Mouse (Mus musculus): ENCODE measurements at regions not wholly inside any gene's neighbourhood (a gene's known extent, or its start where the extent isn't known, plus 50 kb on each side); places are given as distances from the start of the nearest gene placed in this dataset.
A peak's percentile ranks its signal among the peaks of the same experiment; 100 is the strongest.

- Histone ChIP-seq H3K4me1 (ENCODE audit: control insufficient read depth, insufficient read depth, low read length) (no peaks in the 10 kb centered on the region), H3K9ac (ENCODE audit: low read length) (no peak overlapping the region), H3K27ac (ENCODE audit: low read length) (no peak overlapping the region), H3K27me3 (ENCODE audit: control insufficient read depth, insufficient read depth, low read length) (no peaks in the 10 kb centered on the region), H3K36me3 (ENCODE audit: control insufficient read depth, insufficient read depth, low read length) (no peaks in the 10 kb centered on the region), H3K4me2 (ENCODE audit: low read depth, low read length) (no peak overlapping the region), H3K4me3 (replicated peaks; ENCODE audit: low read length) (no peak overlapping the region), H3K9me3 (replicated peaks; ENCODE audit: control insufficient read depth, low read length) (no peaks in the 10 kb centered on the region)
- ATAC-seq (ENCODE audit: insufficient read depth, low FRiP score) = no peak
- 61% methylated on average over 5 of the region's 5 CpGs for WGBS
These were observed 609.4 kb downstream of the Kctd12 start for GRCm38 (mm10) chr14:102372994-102373567.

- Histone ChIP-seq H3K4me3 (replicated peaks; ENCODE audit: low read length) (no peak overlapping the region), H3K4me1 (ENCODE audit: control insufficient read depth, insufficient read depth, low read length) (no peaks in the 10 kb centered on the region), H3K27ac (ENCODE audit: low read length) (no peak overlapping the region), H3K9ac (ENCODE audit: low read length) (no peak overlapping the region), H3K27me3 (ENCODE audit: control insufficient read depth, insufficient read depth, low read length) (no peaks in the 10 kb centered on the region), H3K4me2 (ENCODE audit: low read depth, low read length) (no peak overlapping the region), H3K9me3 (replicated peaks; ENCODE audit: control insufficient read depth, low read length) (no peaks in the 10 kb centered on the region), H3K36me3 (ENCODE audit: control insufficient read depth, insufficient read depth, low read length) (no peaks in the 10 kb centered on the region)
- ATAC-seq (ENCODE audit: insufficient read depth, low FRiP score) = no peak
- WGBS = 79% methylated on average over 2 of the region's 2 CpGs
These were observed 620.8 kb downstream of the Kctd12 start for GRCm38 (mm10) chr14:102361589-102361988.

- Histone ChIP-seq H3K27ac (ENCODE audit: low read length) (no peak overlapping the region), H3K36me3 (ENCODE audit: control insufficient read depth, insufficient read depth, low read length) (no peaks in the 10 kb centered on the region), H3K4me3 (replicated peaks; ENCODE audit: low read length) (no peak overlapping the region), H3K9ac (ENCODE audit: low read length) (no peak overlapping the region), H3K4me1 (ENCODE audit: control insufficient read depth, insufficient read depth, low read length) (no peaks in the 10 kb centered on the region), H3K9me3 (replicated peaks; ENCODE audit: control insufficient read depth, low read length) (no peaks in the 10 kb centered on the region), H3K27me3 (ENCODE audit: control insufficient read depth, insufficient read depth, low read length) (no peaks in the 10 kb centered on the region), H3K4me2 (ENCODE audit: low read depth, low read length) (no peak overlapping the region)
- ATAC-seq (ENCODE audit: insufficient read depth, low FRiP score) = no peak
These were observed 599.7 kb downstream of the Lmo7 start for GRCm38 (mm10) chr14:102329409-102329808.

- no peak overlapping the region for H3K27ac ChIP-seq (ENCODE audit: low read length)
- ATAC-seq (ENCODE audit: insufficient read depth, low FRiP score) = peak; percentile 88
- H3K4me3 ChIP-seq (replicated peaks; ENCODE audit: low read length) = no peak overlapping the region
- H3K9ac ChIP-seq (ENCODE audit: low read length) = no peak overlapping the region
- no peaks in the 10 kb centered on the region for H3K36me3 ChIP-seq (ENCODE audit: control insufficient read depth, insufficient read depth, low read length)
- no peaks in the 10 kb centered on the region for H3K9me3 ChIP-seq (replicated peaks; ENCODE audit: control insufficient read depth, low read length)
- no peaks in the 10 kb centered on the region for H3K4me1 ChIP-seq (ENCODE audit: control insufficient read depth, insufficient read depth, low read length)
- 39% methylated on average over 6 of the region's 6 CpGs for WGBS
- no peaks in the 10 kb centered on the region for H3K27me3 ChIP-seq (ENCODE audit: control insufficient read depth, insufficient read depth, low read length)
- no peak overlapping the region for H3K4me2 ChIP-seq (ENCODE audit: low read depth, low read length)
These were observed 576.6 kb downstream of the Lmo7 start for GRCm38 (mm10) chr14:102306332-102306731.

- H3K4me2 ChIP-seq (ENCODE audit: low read depth, low read length) = no peak overlapping the region
- no peaks in the 10 kb centered on the region for H3K9me3 ChIP-seq (replicated peaks; ENCODE audit: control insufficient read depth, low read length)
- H3K4me3 ChIP-seq (replicated peaks; ENCODE audit: low read length) = no peak overlapping the region
- no peaks in the 10 kb centered on the region for H3K36me3 ChIP-seq (ENCODE audit: control insufficient read depth, insufficient read depth, low read length)
- no peak for ATAC-seq (ENCODE audit: insufficient read depth, low FRiP score)
- H3K9ac ChIP-seq (ENCODE audit: low read length) = no peak overlapping the region
- no peaks in the 10 kb centered on the region for H3K27me3 ChIP-seq (ENCODE audit: control insufficient read depth, insufficient read depth, low read length)
- WGBS = 72% methylated on average over 2 of the region's 2 CpGs
- H3K27ac ChIP-seq (ENCODE audit: low read length) = no peak overlapping the region
- no peaks in the 10 kb centered on the region for H3K4me1 ChIP-seq (ENCODE audit: control insufficient read depth, insufficient read depth, low read length)
These were observed 573.1 kb downstream of the Lmo7 start for GRCm38 (mm10) chr14:102302826-102303225.

GRCm38 (mm10) chr14:102300251-102300650 is 570.5 kb downstream of the Lmo7 start:
- H3K4me2 ChIP-seq (ENCODE audit: low read depth, low read length) = no peak overlapping the region
- 89% methylated on average over 6 of the region's 6 CpGs for WGBS
- H3K4me1 ChIP-seq (ENCODE audit: control insufficient read depth, insufficient read depth, low read length) = no peaks in the 10 kb centered on the region
- no peaks in the 10 kb centered on the region for H3K36me3 ChIP-seq (ENCODE audit: control insufficient read depth, insufficient read depth, low read length)
- H3K27ac ChIP-seq (ENCODE audit: low read length) = no peak overlapping the region
- ATAC-seq (ENCODE audit: insufficient read depth, low FRiP score) = no peak
- H3K9me3 ChIP-seq (replicated peaks; ENCODE audit: control insufficient read depth, low read length) = no peaks in the 10 kb centered on the region
- H3K9ac ChIP-seq (ENCODE audit: low read length) = no peak overlapping the region
- H3K4me3 ChIP-seq (replicated peaks; ENCODE audit: low read length) = no peak overlapping the region
- no peaks in the 10 kb centered on the region for H3K27me3 ChIP-seq (ENCODE audit: control insufficient read depth, insufficient read depth, low read length)

- no peak overlapping the region for H3K9ac ChIP-seq (ENCODE audit: low read length)
- H3K27ac ChIP-seq (ENCODE audit: low read length) = no peak overlapping the region
- no peak for ATAC-seq (ENCODE audit: insufficient read depth, low FRiP score)
These were observed 561.6 kb downstream of the Lmo7 start for GRCm38 (mm10) chr14:102291361-102291760.

GRCm38 (mm10) chr14:102250076-102250475 is 520.3 kb downstream of the Lmo7 start:
- H3K27ac ChIP-seq (ENCODE audit: low read length) = no peak overlapping the region
- H3K36me3 ChIP-seq (ENCODE audit: control insufficient read depth, insufficient read depth, low read length) = no peaks in the 10 kb centered on the region
- ATAC-seq (ENCODE audit: insufficient read depth, low FRiP score) = no peak
- WGBS = 81% methylated on average over 5 of the region's 5 CpGs
- H3K4me2 ChIP-seq (ENCODE audit: low read depth, low read length) = no peak overlapping the region
- no peak overlapping the region for H3K9ac ChIP-seq (ENCODE audit: low read length)
- H3K4me1 ChIP-seq (ENCODE audit: control insufficient read depth, insufficient read depth, low read length) = no peaks in the 10 kb centered on the region
- H3K9me3 ChIP-seq (replicated peaks; ENCODE audit: control insufficient read depth, low read length) = no peaks in the 10 kb centered on the region
- H3K27me3 ChIP-seq (ENCODE audit: control insufficient read depth, insufficient read depth, low read length) = no peaks in the 10 kb centered on the region
- H3K4me3 ChIP-seq (replicated peaks; ENCODE audit: low read length) = no peak overlapping the region

More at GRCm38 (mm10) chr14:102291361-102291760, 561.6 kb downstream of the Lmo7 start:
- no peak overlapping the region for H3K4me3 ChIP-seq (replicated peaks; ENCODE audit: low read length)
- H3K36me3 ChIP-seq (ENCODE audit: control insufficient read depth, insufficient read depth, low read length) = no peaks in the 10 kb centered on the region
- no peaks in the 10 kb centered on the region for H3K27me3 ChIP-seq (ENCODE audit: control insufficient read depth, insufficient read depth, low read length)
- WGBS = 75% methylated on average over 1 of the region's 1 CpGs
- no peaks in the 10 kb centered on the region for H3K9me3 ChIP-seq (replicated peaks; ENCODE audit: control insufficient read depth, low read length)
- no peak overlapping the region for H3K4me2 ChIP-seq (ENCODE audit: low read depth, low read length)
- H3K4me1 ChIP-seq (ENCODE audit: control insufficient read depth, insufficient read depth, low read length) = no peaks in the 10 kb centered on the region

GRCm38 (mm10) chr14:102248581-102248980 is 518.8 kb downstream of the Lmo7 start:
- Histone ChIP-seq H3K9ac (ENCODE audit: low read length) (no peak overlapping the region), H3K27ac (ENCODE audit: low read length) (no peak overlapping the region), H3K4me2 (ENCODE audit: low read depth, low read length) (no peak overlapping the region), H3K4me3 (replicated peaks; ENCODE audit: low read length) (no peak overlapping the region), H3K36me3 (ENCODE audit: control insufficient read depth, insufficient read depth, low read length) (no peaks in the 10 kb centered on the region), H3K9me3 (replicated peaks; ENCODE audit: control insufficient read depth, low read length) (no peaks in the 10 kb centered on the region), H3K4me1 (ENCODE audit: control insufficient read depth, insufficient read depth, low read length) (no peaks in the 10 kb centered on the region), H3K27me3 (ENCODE audit: control insufficient read depth, insufficient read depth, low read length) (no peaks in the 10 kb centered on the region)
- 72% methylated on average over 2 of the region's 2 CpGs for WGBS
- ATAC-seq (ENCODE audit: insufficient read depth, low FRiP score) = no peak

- Histone ChIP-seq H3K27ac (ENCODE audit: low read length) (no peak overlapping the region), H3K4me2 (ENCODE audit: low read depth, low read length) (no peak overlapping the region), H3K4me1 (ENCODE audit: control insufficient read depth, insufficient read depth, low read length) (no peaks in the 10 kb centered on the region), H3K9me3 (replicated peaks; ENCODE audit: control insufficient read depth, low read length) (no peaks in the 10 kb centered on the region), H3K4me3 (replicated peaks; ENCODE audit: low read length) (no peak overlapping the region), H3K27me3 (ENCODE audit: control insufficient read depth, insufficient read depth, low read length) (no peaks in the 10 kb centered on the region), H3K9ac (ENCODE audit: low read length) (no peak overlapping the region), H3K36me3 (ENCODE audit: control insufficient read depth, insufficient read depth, low read length) (no peaks in the 10 kb centered on the region)
- 82% methylated on average over 5 of the region's 5 CpGs for WGBS
- no peak for ATAC-seq (ENCODE audit: insufficient read depth, low FRiP score)
These were observed 518.3 kb downstream of the Lmo7 start for GRCm38 (mm10) chr14:102248023-102248422.
